Mouse (Mus musculus): ENCODE data around the gene Zfp335. TPM values are rescaled to one million over a fixed set of nuclear protein-coding genes. Genes with fewer than 3 reads are reported as not detected.
A peak's percentile ranks its signal among the peaks of the same experiment; 100 is the strongest.

Gene Zfp335
- polyA plus RNA-seq, 1 experiment from 2014 or later: 19.9 TPM

DNA sequence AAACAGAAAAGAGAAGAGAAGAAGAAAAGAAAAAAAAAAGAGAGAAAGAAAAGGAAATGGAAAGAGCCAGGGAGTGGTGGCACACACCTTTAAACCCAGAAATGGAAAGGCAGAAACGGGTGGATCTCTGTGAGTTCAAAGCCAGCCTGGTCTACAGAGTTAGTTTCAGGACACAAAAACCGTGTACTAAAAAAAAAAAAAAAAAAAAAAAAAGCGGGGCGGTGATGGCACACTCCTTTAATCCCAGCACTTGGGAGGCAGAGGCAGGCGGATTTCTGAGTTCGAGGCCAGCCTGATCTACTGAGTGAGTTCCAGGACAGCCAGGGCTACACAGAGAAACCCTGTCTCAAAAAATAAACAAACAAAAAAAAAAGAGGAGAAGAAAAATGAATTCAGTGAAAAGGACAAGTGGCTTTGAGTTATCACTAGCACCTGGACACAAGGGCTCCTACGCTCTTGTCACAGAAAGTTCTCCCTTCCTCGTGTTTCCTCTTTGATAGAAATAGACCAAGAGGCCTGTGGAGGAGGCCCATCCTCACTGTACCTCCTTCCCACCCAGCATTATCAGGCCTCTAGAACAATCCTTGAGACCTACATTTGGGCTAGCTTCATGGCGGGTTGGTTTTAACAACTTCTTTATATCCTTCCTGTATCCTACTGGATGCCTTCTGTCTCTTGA is 1.3 kb upstream of the Zfp335 start:
- no peak overlapping the region for H3K27ac ChIP-seq (ENCODE audit: low read length)

DNA sequence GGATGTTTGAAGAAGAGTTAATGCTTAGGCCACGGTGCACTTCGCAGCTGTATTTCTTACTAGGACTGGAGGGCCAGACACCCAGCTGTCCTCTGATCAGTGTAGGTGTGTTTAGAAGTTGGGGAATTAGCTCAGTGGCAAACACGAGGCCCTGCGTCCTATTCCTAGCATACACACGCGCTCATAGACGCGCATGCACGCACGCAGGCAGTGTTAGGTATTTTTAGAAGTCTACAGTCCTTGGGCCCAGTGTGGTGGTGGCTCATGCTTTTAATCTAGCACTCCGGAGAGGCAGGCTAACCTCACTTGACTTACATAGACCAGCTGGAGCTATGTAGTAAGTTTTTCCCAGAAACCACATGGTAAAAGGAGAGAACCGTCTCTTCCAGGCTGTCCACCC is 594 bp upstream of the Zfp335 start:
- peak overlapping the region; percentile 95 for H3K9ac ChIP-seq (replicated peaks; ENCODE audit: low read depth, low read length)
- no peaks in the 10 kb centered on the region for H3K9me3 ChIP-seq (ENCODE audit: control insufficient read depth, low read length)
- WGBS: 20% methylated on average over 12 of the region's 12 CpGs
- H3K36me3 ChIP-seq (ENCODE audit: control insufficient read depth, insufficient read depth): peaks cover 15% of the 10 kb centered on the region
- H3K4me3 ChIP-seq (replicated peaks; ENCODE audit: low read length): peak overlapping the region; percentile 97
- peaks cover 21% of the 10 kb centered on the region for H3K4me1 ChIP-seq (replicated peaks; ENCODE audit: control insufficient read depth, insufficient read depth, low read length)
- no peaks in the 10 kb centered on the region for H3K27me3 ChIP-seq (replicated peaks; ENCODE audit: control insufficient read depth, insufficient read depth, low read length)
- H3K27ac ChIP-seq (ENCODE audit: low read length): peak overlapping the region; percentile 99
- H3K4me2 ChIP-seq (ENCODE audit: low read length): peak overlapping the region; percentile 84
- ATAC-seq: peak; percentile 27

More for the DNA sequence above, 1.3 kb upstream of the Zfp335 start:
- no peak for ATAC-seq
- Histone ChIP-seq H3K4me2 (ENCODE audit: low read length) (no peak overlapping the region), H3K27me3 (replicated peaks; ENCODE audit: control insufficient read depth, insufficient read depth, low read length) (no peaks in the 10 kb centered on the region), H3K4me1 (replicated peaks; ENCODE audit: control insufficient read depth, insufficient read depth, low read length) (peaks cover 21% of the 10 kb centered on the region), H3K4me3 (replicated peaks; ENCODE audit: low read length) (no peak overlapping the region), H3K9ac (replicated peaks; ENCODE audit: low read depth, low read length) (no peak overlapping the region), H3K9me3 (ENCODE audit: control insufficient read depth, low read length) (no peaks in the 10 kb centered on the region), H3K36me3 (ENCODE audit: control insufficient read depth, insufficient read depth) (peaks cover 8% of the 10 kb centered on the region; the same call in 1 of the 2 replicates)
- WGBS: 92% methylated on average over 9 of the region's 9 CpGs

DNA sequence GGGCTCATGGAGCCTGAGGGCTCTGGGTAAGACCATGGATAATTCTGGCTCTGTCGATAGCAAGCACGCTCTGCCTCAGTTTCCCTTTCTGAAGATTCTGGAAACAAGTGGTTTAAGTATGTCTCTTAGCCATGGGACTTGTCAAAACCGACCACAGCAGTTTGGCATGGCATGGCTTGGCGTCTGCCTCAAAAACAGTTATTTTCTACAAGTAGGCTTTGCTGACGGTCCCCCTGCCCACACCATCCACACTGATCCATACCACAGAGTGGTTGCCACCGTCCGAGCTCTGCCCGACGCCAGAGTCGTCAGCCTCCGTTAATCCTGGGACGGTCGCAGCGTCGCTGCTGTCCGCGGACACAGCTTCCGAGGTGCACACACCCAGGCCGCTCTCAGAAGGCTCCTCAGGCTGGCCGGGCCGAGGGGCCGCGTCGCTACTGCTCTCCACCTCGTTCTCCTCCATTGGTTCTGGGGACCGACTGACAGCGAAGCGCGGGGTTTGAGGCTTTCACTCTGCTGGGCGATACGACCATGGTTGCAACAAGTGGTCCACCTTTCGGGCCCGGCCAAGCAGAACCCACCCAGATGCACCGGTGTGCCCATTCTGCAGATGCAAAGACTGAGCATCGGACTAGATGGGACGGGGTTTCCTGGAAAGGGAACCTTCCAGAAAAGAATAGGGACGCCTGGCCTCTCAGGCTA is 1.0 kb downstream of the Zfp335 start:
- H3K27me3 ChIP-seq (replicated peaks; ENCODE audit: control insufficient read depth, insufficient read depth, low read length): no peaks in the 10 kb centered on the region
- peak; percentile 9; the same call in 1 of the 2 replicates for ATAC-seq
- peak overlapping the region; percentile 95 for H3K9ac ChIP-seq (replicated peaks; ENCODE audit: low read depth, low read length)
- peak overlapping the region; percentile 99 for H3K27ac ChIP-seq (ENCODE audit: low read length)
- 6% methylated on average over 37 of the region's 37 CpGs for WGBS
- H3K4me2 ChIP-seq (ENCODE audit: low read length): peak overlapping the region; percentile 96
- peak overlapping the region; percentile 97 for H3K4me3 ChIP-seq (replicated peaks; ENCODE audit: low read length)
- peaks cover 21% of the 10 kb centered on the region for H3K4me1 ChIP-seq (replicated peaks; ENCODE audit: control insufficient read depth, insufficient read depth, low read length)
- H3K36me3 ChIP-seq (ENCODE audit: control insufficient read depth, insufficient read depth): peaks cover 30% of the 10 kb centered on the region
- peaks cover 4% of the 10 kb centered on the region for H3K9me3 ChIP-seq (ENCODE audit: control insufficient read depth, low read length)

DNA sequence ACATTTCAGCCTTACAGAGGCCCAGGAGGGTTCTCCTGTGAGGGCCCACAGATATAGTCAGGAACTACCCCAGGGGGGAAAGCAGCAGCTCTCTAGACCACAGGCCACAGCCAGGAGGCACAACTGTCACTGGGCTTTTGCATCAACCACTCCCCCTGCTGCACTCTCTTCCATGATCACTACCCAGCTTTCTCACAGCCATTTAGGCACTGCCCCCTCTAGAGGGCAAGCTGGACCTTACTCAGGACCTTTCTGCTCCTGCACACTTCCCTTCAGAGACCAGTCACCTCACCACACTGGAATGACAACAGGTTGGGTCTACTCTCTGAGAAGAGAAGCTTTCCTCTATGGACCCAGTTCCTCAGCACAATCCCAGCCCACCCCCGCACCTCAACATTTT is 2.0 kb downstream of the Zfp335 start:
- no peak overlapping the region for H3K27ac ChIP-seq (ENCODE audit: low read length)
- H3K9ac ChIP-seq (replicated peaks; ENCODE audit: low read depth, low read length): no peak overlapping the region
- peaks cover 30% of the 10 kb centered on the region for H3K36me3 ChIP-seq (ENCODE audit: control insufficient read depth, insufficient read depth)
- peak overlapping the region; percentile 96; the same call in 1 of the 2 replicates for H3K4me2 ChIP-seq (ENCODE audit: low read length)
- H3K27me3 ChIP-seq (replicated peaks; ENCODE audit: control insufficient read depth, insufficient read depth, low read length): no peaks in the 10 kb centered on the region
- peaks cover 21% of the 10 kb centered on the region for H3K4me1 ChIP-seq (replicated peaks; ENCODE audit: control insufficient read depth, insufficient read depth, low read length)
- peaks cover 4% of the 10 kb centered on the region for H3K9me3 ChIP-seq (ENCODE audit: control insufficient read depth, low read length)
- ATAC-seq: no peak
- WGBS: 95% methylated on average over 1 of the region's 1 CpGs
- no peak overlapping the region for H3K4me3 ChIP-seq (replicated peaks; ENCODE audit: low read length)

DNA sequence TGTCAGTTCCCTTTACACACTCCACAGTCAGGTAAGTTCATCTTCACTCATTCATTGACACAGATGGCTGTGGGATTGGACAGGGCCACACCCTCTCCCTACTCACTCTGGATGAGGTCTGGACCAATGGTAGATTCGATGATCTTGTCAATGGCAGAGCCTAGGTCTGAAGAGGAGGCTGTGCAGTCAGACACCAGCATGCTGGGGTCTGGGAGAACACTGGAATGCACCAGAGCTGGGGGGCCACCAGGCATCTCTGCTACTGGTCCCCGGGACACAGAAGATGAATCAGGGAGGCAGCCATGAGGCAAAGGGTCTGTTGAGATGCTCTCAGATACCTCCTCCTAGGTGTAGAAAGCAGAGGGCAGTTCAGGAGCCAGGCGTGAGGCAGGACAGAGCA is 2.5 kb downstream of the Zfp335 start:
- H3K9ac ChIP-seq (replicated peaks; ENCODE audit: low read depth, low read length): no peak overlapping the region

DNA sequence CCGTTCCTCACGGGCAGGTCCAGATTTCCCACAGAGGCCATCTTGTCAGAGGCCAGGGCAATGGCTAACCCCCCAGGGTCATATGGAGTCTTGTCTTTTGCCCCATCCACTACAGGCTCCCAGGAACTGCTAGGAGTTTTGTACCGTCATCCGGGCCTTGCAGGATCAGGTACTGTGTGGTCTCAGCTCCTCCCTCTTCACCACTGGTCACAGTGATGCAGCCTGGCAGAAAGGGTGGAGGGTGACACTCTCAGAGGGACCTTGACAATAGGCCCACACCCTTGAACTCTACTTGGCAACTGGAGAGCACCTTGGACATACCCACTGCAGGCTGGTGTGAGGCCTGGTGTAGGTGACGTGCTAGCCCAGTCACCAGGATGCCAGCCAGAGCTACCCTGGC is 3.5 kb downstream of the Zfp335 start:
- Histone ChIP-seq H3K4me1 (replicated peaks; ENCODE audit: control insufficient read depth, insufficient read depth, low read length) (peaks cover 21% of the 10 kb centered on the region), H3K36me3 (ENCODE audit: control insufficient read depth, insufficient read depth) (peaks cover 35% of the 10 kb centered on the region), H3K27ac (ENCODE audit: low read length) (no peak overlapping the region), H3K9me3 (ENCODE audit: control insufficient read depth, low read length) (peaks cover 4% of the 10 kb centered on the region), H3K4me3 (replicated peaks; ENCODE audit: low read length) (no peak overlapping the region), H3K4me2 (ENCODE audit: low read length) (no peak overlapping the region), H3K9ac (replicated peaks; ENCODE audit: low read depth, low read length) (no peak overlapping the region), H3K27me3 (replicated peaks; ENCODE audit: control insufficient read depth, insufficient read depth, low read length) (no peaks in the 10 kb centered on the region)
- WGBS: 100% methylated on average over 5 of the region's 5 CpGs
- ATAC-seq: no peak

More for the DNA sequence above, 2.5 kb downstream of the Zfp335 start:
- ATAC-seq: no peak
- H3K9me3 ChIP-seq (ENCODE audit: control insufficient read depth, low read length): peaks cover 4% of the 10 kb centered on the region
- H3K4me3 ChIP-seq (replicated peaks; ENCODE audit: low read length): no peak overlapping the region
- peaks cover 21% of the 10 kb centered on the region for H3K4me1 ChIP-seq (replicated peaks; ENCODE audit: control insufficient read depth, insufficient read depth, low read length)
- H3K4me2 ChIP-seq (ENCODE audit: low read length): no peak overlapping the region
- peaks cover 34% of the 10 kb centered on the region for H3K36me3 ChIP-seq (ENCODE audit: control insufficient read depth, insufficient read depth)
- no peak overlapping the region for H3K27ac ChIP-seq (ENCODE audit: low read length)
- WGBS: 94% methylated on average over 3 of the region's 3 CpGs
- no peaks in the 10 kb centered on the region for H3K27me3 ChIP-seq (replicated peaks; ENCODE audit: control insufficient read depth, insufficient read depth, low read length)

DNA sequence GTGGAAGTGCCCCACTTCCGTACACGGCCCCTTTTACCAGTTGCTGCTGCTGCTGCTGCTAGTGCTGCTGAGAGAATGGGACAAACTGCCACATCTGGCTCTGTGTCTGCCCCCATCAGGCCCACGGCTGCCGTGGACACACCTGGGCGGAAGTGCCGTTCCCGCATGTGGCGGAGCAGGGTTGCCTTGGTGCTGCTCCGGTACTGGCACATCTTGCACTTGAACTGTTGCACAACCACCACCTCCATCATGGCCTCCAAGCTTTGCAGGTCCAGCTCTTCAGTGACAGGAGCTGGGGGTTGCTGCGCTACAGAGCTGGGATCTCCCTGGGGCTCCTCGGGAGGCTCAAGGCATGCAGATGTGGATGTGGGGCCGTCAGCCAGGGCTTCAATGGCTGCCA is 4.0 kb downstream of the Zfp335 start:
- peaks cover 4% of the 10 kb centered on the region for H3K9me3 ChIP-seq (ENCODE audit: control insufficient read depth, low read length)
- 95% methylated on average over 12 of the region's 12 CpGs for WGBS

DNA sequence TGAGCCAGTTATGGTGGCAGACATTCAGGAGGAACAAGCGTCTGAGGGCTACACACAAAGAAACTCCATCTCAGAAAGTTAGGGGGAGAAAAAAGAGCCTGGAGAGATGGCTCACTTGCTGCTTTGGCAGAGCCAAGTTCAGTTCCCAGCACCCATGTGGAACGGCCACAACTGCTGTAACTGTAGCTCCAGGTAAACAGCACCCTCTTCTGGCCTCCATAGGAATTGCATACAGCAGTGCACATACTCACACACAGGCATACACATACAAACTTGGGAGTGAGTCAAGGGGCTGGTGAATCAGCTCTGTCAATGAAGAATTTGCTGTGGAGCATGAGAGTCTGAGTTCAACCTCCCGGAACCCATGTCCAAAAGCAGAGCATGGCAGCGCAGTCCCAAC is 5.5 kb downstream of the Zfp335 start:
- peaks cover 45% of the 10 kb centered on the region for H3K36me3 ChIP-seq (ENCODE audit: control insufficient read depth, insufficient read depth)
- WGBS: 97% methylated on average over 4 of the region's 4 CpGs
- no peak for ATAC-seq
- H3K9ac ChIP-seq (replicated peaks; ENCODE audit: low read depth, low read length): no peak overlapping the region
- H3K27me3 ChIP-seq (replicated peaks; ENCODE audit: control insufficient read depth, insufficient read depth, low read length): no peaks in the 10 kb centered on the region
- peaks cover 4% of the 10 kb centered on the region for H3K9me3 ChIP-seq (ENCODE audit: control insufficient read depth, low read length)
- H3K4me2 ChIP-seq (ENCODE audit: low read length): no peak overlapping the region
- H3K4me3 ChIP-seq (replicated peaks; ENCODE audit: low read length): no peak overlapping the region
- peaks cover 14% of the 10 kb centered on the region for H3K4me1 ChIP-seq (replicated peaks; ENCODE audit: control insufficient read depth, insufficient read depth, low read length)
- H3K27ac ChIP-seq (ENCODE audit: low read length): no peak overlapping the region

More for the DNA sequence above, 4.0 kb downstream of the Zfp335 start:
- ATAC-seq: no peak
- peaks cover 35% of the 10 kb centered on the region for H3K36me3 ChIP-seq (ENCODE audit: control insufficient read depth, insufficient read depth)
- no peak overlapping the region for H3K27ac ChIP-seq (ENCODE audit: low read length)
- H3K9ac ChIP-seq (replicated peaks; ENCODE audit: low read depth, low read length): no peak overlapping the region
- H3K4me1 ChIP-seq (replicated peaks; ENCODE audit: control insufficient read depth, insufficient read depth, low read length): peaks cover 20% of the 10 kb centered on the region
- no peaks in the 10 kb centered on the region for H3K27me3 ChIP-seq (replicated peaks; ENCODE audit: control insufficient read depth, insufficient read depth, low read length)
- H3K4me2 ChIP-seq (ENCODE audit: low read length): no peak overlapping the region
- no peak overlapping the region for H3K4me3 ChIP-seq (replicated peaks; ENCODE audit: low read length)

DNA sequence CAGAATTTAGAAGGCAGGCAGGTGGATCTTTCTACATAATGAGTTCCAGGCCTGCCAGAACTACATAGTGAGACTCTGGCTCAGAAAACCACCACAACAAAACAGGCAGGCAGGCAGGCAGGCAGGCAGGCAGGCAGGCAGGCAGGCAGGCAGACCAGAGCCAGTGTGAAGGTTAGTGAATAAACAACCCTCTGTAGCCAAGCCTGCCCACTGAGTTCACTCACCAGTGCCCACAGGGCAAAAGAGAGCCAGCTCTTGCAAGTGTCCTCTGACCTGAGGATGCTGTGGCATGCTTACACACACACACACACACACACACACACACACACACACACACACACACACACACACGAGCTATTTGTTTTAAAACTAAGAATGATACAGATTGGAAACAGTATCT is 8.1 kb downstream of the Zfp335 start:
- no peak for ATAC-seq
- Histone ChIP-seq H3K4me2 (ENCODE audit: low read length) (no peak overlapping the region), H3K9me3 (ENCODE audit: control insufficient read depth, low read length) (peaks cover 4% of the 10 kb centered on the region)

More for the DNA sequence above, 8.1 kb downstream of the Zfp335 start:
- Histone ChIP-seq H3K4me3 (replicated peaks; ENCODE audit: low read length) (no peak overlapping the region), H3K27ac (ENCODE audit: low read length) (no peak overlapping the region), H3K4me1 (replicated peaks; ENCODE audit: control insufficient read depth, insufficient read depth, low read length) (no peaks in the 10 kb centered on the region), H3K27me3 (replicated peaks; ENCODE audit: control insufficient read depth, insufficient read depth, low read length) (no peaks in the 10 kb centered on the region), H3K36me3 (ENCODE audit: control insufficient read depth, insufficient read depth) (peaks cover 62% of the 10 kb centered on the region), H3K9ac (replicated peaks; ENCODE audit: low read depth, low read length) (no peak overlapping the region)
- 82% methylated on average over 1 of the region's 1 CpGs for WGBS

Data from forebrain, embryonic 16.5 days (tissue).